Mouse (Mus musculus) stomach, postnatal 0 days (tissue): Measurements from ENCODE around the gene Sco2.

Source experiments
- CTCF ChIP-seq: IDR thresholded peaks from 2 replicates; pipeline ENCODE4 v1.5.1; 2016; ENCODE audit warnings: antibody characterized with exemption, low read depth, mild to moderate bottlenecking, moderate library complexity
- EP300 ChIP-seq: optimal IDR thresholded peaks from 2 replicates; pipeline ENCODE3; 2016; ENCODE audit warnings: antibody characterized with exemption

- peak; percentile 25; the same call in 1 of the 2 replicates for TF ChIP-seq CTCF
- TF ChIP-seq EP300 = no peak
These were observed 32.0 kb downstream of the Sco2 start for GRCm38 (mm10) chr15:89341678-89342077.
